Mouse (Mus musculus) olfactory bulb, adult 2 months (tissue): Measurements from ENCODE around the gene Car1.

Experiments
- CTCF ChIP-seq: fragments of 200-500 bp; IDR thresholded peaks from 2 replicates; pipeline ENCODE4 v1.5.1; 2012; ENCODE audit warnings: low read depth, mild to moderate bottlenecking, low read length, moderate library complexity; ENCODE audit not compliant: insufficient read depth
- POLR2A ChIP-seq: fragments of 200-500 bp; IDR thresholded peaks from 2 replicates; pipeline ENCODE4 v1.6.1; 2012; ENCODE audit warnings: mild to moderate bottlenecking, low read depth, low read length, moderate library complexity; ENCODE audit not compliant: insufficient read depth

DNA sequence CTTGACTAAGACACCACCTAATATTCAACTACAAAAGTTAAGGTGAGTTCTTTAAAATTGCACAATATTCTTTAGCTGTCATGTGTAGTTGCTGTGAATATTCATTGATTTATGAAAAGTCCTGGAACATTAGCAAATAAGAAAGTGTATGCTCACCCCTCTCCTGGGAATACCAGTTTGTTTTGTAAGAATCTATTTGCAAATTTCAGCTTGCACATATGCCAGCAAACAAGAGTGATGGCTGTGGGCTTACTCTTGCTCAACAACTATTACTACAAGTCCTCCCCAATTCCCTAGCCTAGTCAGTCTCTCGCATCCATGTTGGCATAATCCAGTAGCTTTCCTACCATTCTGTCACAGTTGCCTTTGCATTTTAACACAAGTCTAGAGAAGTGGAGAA, 52.5 kb downstream of the Car1 start:
- TF ChIP-seq CTCF = no peak
- TF ChIP-seq POLR2A = no peak
